Mouse (Mus musculus) liver, embryonic 14.5 days (tissue): ENCODE results near the gene Rraga. TPM values are rescaled to one million over a fixed set of nuclear protein-coding genes. Genes with fewer than 3 reads are reported as not detected.

Source experiments
- ATAC-seq: fragments of 200-750 bp; cut with Nextera tagmentation; 2 replicates; pipeline ENCODE4 v1.8.0; 2017; ENCODE audit warnings: moderate number of reproducible peaks, mild to moderate bottlenecking, moderate library complexity; ENCODE audit not compliant: insufficient read depth
- DNase-seq, 3 experiments: peaks; one replicate each; pipeline ENCODE4 v3.0.0-alpha.2; 2012 to 2013; ENCODE audit warnings: low read depth in 3 of 3, low spot score in 3 of 3
- H3K27ac ChIP-seq: fragments of 300-500 bp; sonication (generic); 2 replicates; pipeline ENCODE4 v1.5.1; 2014; ENCODE audit warnings: moderate library complexity, mild to moderate bottlenecking, control low read depth, inconsistent platforms
- H3K27me3 ChIP-seq: fragments of 300-500 bp; sonication (generic); 2 replicates; pipeline ENCODE4 v1.6.1; 2014; ENCODE audit warnings: mild to moderate bottlenecking, low read length, moderate library complexity; ENCODE audit not compliant: control insufficient read depth, insufficient read depth
- H3K36me3 ChIP-seq: fragments of 300-500 bp; sonication (generic); replicated peaks from 2 replicates; pipeline ENCODE4 v1.6.1; 2014; ENCODE audit warnings: low read depth; ENCODE audit not compliant: control insufficient read depth, insufficient read depth
- H3K4me1 ChIP-seq, 2 experiments: fragments of 200-500 bp in 1 of 2; fragments of 300-500 bp in 1 of 2; sonication (generic) in 1 of 2; replicated peaks; 2 replicates each; pipeline ENCODE4 v1.6.1; 2012 to 2014; ENCODE audit warnings: antibody characterized with exemption in 1 of 2, inconsistent platforms in 1 of 2, low read length in 1 of 2; ENCODE audit not compliant: control insufficient read depth in 2 of 2, insufficient read depth in 2 of 2
- H3K4me2 ChIP-seq: fragments of 300-500 bp; sonication (generic); 2 replicates; pipeline ENCODE4 v1.6.1; 2014; ENCODE audit warnings: low read depth, mild to moderate bottlenecking, control low read depth, moderate library complexity
- H3K4me3 ChIP-seq, 2 experiments: fragments of 200-500 bp in 1 of 2; fragments of 300-500 bp in 1 of 2; sonication (generic) in 1 of 2; 2 replicates each; pipeline ENCODE4 v1.5.1; 2012 to 2014; ENCODE audit warnings: low read depth in 2 of 2, low read length in 2 of 2, mild to moderate bottlenecking in 2 of 2, control low read depth in 1 of 2, inconsistent platforms in 1 of 2, moderate library complexity in 1 of 2; ENCODE audit not compliant: insufficient read depth in 1 of 2
- H3K9ac ChIP-seq: fragments of 300-500 bp; sonication (generic); replicated peaks from 2 replicates; pipeline ENCODE4 v1.6.1; 2014; ENCODE audit warnings: mild to moderate bottlenecking, control low read depth, moderate library complexity
- H3K9me3 ChIP-seq: fragments of 300-500 bp; sonication (generic); 2 replicates; pipeline ENCODE4 v1.6.1; 2016; ENCODE audit warnings: low read length, mixed read lengths; ENCODE audit not compliant: control insufficient read depth
- CTCF ChIP-seq: IDR thresholded peaks from 2 replicates; pipeline ENCODE4 v1.5.1; 2016; ENCODE audit warnings: antibody characterized with exemption, low read depth, control low read depth
- EP300 ChIP-seq: IDR thresholded peaks from 2 replicates; pipeline ENCODE4 v1.6.1; 2016; ENCODE audit warnings: antibody characterized with exemption, low read depth
- WGBS: fragments of 180-500 bp; shearing (Covaris S2); extraction: QIAGEN DNeasy Blood & Tissue Kit; methylation state at CpG from one replicate; pipeline ENCODE4 v1.1.7; 2014; ENCODE audit not compliant: insufficient replicate concordance; 5-methylcytosine and 5-hydroxymethylcytosine counted together
- polyA plus RNA-seq, 2 experiments: library from polyadenylated mRNA; depleted of rRNA in 1 of 2; stranded (reverse) in 1 of 2; unstranded in 1 of 2; fragments of >200 nt; fragmentation: Nextera tagmentation in 1 of 2; extraction: Ambion mirVana in 1 of 2; gene quantifications; 2 replicates each; pipeline versions ENCODE4 v1.2.1 to v1.2.3; 2012 to 2014

Rraga gene
- polyA plus RNA-seq, 2 experiments, result 33.5 to 38.4 TPM

DNA sequence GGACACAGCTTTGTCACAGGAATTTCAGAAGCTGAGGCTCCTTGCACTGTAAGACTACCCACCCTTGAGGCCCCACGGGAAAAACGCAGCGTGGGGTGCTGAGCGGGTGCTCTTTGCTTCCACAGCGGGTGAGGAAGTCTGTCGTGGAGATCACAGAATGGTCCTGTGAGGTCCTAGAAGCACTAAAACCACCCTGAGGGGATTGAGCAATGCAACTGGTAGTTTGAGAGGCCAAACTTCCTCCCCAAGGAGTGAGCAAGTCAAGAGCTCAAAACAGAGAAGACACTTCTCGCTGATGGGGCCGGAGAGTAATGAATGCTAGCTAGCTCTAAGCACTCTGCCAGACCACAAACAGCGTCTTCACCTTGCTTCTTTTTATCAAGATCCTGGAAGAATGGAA is 27.1 kb upstream of the Rraga start:
- WGBS, result 28% methylated on average over 9 of the region's 9 CpGs
- no peak overlapping the region for H3K4me2 ChIP-seq
- no peaks in the 10 kb centered on the region for H3K27me3 ChIP-seq
- H3K9ac ChIP-seq, result no peak overlapping the region
- no peaks in the 10 kb centered on the region for H3K4me1 ChIP-seq
- no peak overlapping the region for H3K4me3 ChIP-seq
- TF ChIP-seq CTCF, result no peak
- TF ChIP-seq EP300, result no peak
- ATAC-seq, result no peak
- H3K27ac ChIP-seq, result no peak overlapping the region
- no peaks in the 10 kb centered on the region for H3K36me3 ChIP-seq
- H3K9me3 ChIP-seq, result no peaks in the 10 kb centered on the region
- no peak for DNase-seq

DNA sequence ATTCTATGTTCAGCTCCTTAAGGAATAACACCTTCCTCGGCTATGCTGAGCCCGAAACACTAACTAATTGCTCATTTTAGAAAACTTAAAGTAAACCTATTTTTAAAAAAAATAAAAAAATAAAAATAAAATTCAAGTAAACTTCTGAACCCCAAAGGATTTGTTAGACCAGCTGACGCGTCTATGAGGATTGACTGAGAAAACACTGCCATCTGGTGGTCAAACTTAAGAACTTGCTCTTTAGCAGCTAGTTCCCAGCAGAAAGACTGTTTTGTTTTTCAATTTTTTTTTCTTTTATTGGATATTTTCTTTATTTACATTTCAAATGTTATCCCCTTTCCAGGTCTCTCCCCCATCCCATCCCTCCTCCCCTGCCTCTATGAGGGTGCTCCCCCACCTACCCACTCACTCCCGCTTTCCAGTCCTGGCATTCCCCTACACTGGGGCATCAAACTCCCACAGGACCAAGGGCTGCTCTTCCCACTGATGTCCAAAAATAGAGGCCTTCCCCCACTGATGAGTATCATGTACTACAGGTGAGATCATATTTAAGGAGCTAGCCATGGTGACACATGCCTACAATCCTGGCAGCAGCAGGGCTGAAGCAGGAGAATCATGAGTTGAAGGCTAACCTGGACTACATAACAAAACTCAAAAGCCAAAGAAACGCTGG is 20.3 kb upstream of the Rraga start:
- ATAC-seq (no peak), DNase-seq (peak in 1 of 3 experiments; percentile 22)
- Histone ChIP-seq H3K4me3 (no peak overlapping the region), H3K4me2 (no peak overlapping the region), H3K4me1 (no peaks in the 10 kb centered on the region), H3K27ac (no peak overlapping the region), H3K9ac (no peak overlapping the region), H3K9me3 (no peaks in the 10 kb centered on the region), H3K27me3 (no peaks in the 10 kb centered on the region), H3K36me3 (no peaks in the 10 kb centered on the region)
- WGBS, result 19% methylated on average over 6 of the region's 6 CpGs
- TF ChIP-seq EP300 (no peak), CTCF (peak; percentile 68)

GRCm38 (mm10) chr4:86557371-86557770 is 18.1 kb upstream of the Rraga start:
- H3K27me3 ChIP-seq, result no peaks in the 10 kb centered on the region
- ATAC-seq, result no peak
- TF ChIP-seq CTCF (no peak), EP300 (no peak)

DNA sequence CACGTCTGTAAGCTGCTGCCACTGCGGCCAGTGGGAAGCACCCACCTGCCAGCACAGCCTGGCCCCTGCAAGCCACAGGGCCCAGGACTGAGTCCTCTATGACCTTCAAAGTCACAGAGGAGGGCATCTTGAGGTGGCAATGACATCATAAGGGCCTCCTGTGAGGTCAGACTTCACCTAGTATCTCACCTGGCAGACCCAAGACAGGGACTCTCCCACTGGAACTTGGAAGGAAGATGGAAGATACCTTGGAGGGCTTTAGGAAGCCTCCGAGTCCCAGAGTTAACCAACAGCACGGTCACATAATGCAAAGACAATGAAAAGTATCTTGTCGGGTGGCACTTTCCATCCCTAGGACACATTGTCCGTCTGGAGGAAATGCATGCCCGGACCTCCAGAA is 17.2 kb upstream of the Rraga start, which contains the start of gene Saxo1:
Gene Saxo1, minus strand, starts transcription at position 101 of the 400 bp plus-strand sequence.
- Histone ChIP-seq H3K4me3 (no peak within 1 kb of the TSS), H3K9me3 (no peaks in the 10 kb centered on the region), H3K9ac (no peak within 1 kb of the TSS), H3K4me1 (no peaks in the 10 kb centered on the region), H3K4me2 (no peak within 1 kb of the TSS), H3K27ac (no peak within 1 kb of the TSS), H3K27me3 (no peaks in the 10 kb centered on the region), H3K36me3 (no peaks in the 10 kb centered on the region)
- TF ChIP-seq EP300, result no peak
- no peak for TF ChIP-seq CTCF
- no peak for ATAC-seq
- no peak for DNase-seq
- 66% methylated on average over 7 of the region's 7 CpGs for WGBS

More at GRCm38 (mm10) chr4:86557371-86557770, 18.1 kb upstream of the Rraga start:
- Histone ChIP-seq H3K9me3 (no peaks in the 10 kb centered on the region), H3K9ac (no peak overlapping the region), H3K4me1 (no peaks in the 10 kb centered on the region), H3K27ac (no peak overlapping the region), H3K4me3 (no peak overlapping the region), H3K4me2 (no peak overlapping the region), H3K36me3 (no peaks in the 10 kb centered on the region)
- 65% methylated on average over 7 of the region's 7 CpGs for WGBS
- DNase-seq, result no peak

GRCm38 (mm10) chr4:86559006-86559405 is 16.5 kb upstream of the Rraga start:
- 49% methylated on average over 4 of the region's 4 CpGs for WGBS

More at GRCm38 (mm10) chr4:86559006-86559405, 16.5 kb upstream of the Rraga start:
- TF ChIP-seq CTCF (no peak), EP300 (no peak)
- Histone ChIP-seq H3K36me3 (no peaks in the 10 kb centered on the region), H3K4me2 (no peak overlapping the region), H3K9ac (no peak overlapping the region), H3K4me1 (no peaks in the 10 kb centered on the region), H3K27ac (no peak overlapping the region), H3K9me3 (no peaks in the 10 kb centered on the region), H3K4me3 (no peak overlapping the region), H3K27me3 (no peaks in the 10 kb centered on the region)
- ATAC-seq, result no peak
- no peak for DNase-seq
